Mouse (Mus musculus) intestine, embryonic 14.5 days (tissue): ENCODE results near the gene Gmppa. TPM values are rescaled to one million over a fixed set of nuclear protein-coding genes. Genes with fewer than 3 reads are reported as not detected.
A peak's percentile ranks its signal among the peaks of the same experiment; 100 is the strongest.

Source experiments
- ATAC-seq: fragments of 200-750 bp; cut with Nextera tagmentation; replicated peaks from 2 replicates; pipeline ENCODE4 v1.8.0; 2017; ENCODE audit warnings: low read depth, moderate number of reproducible peaks, moderate TSS enrichment, moderate library complexity; ENCODE audit not compliant: low FRiP score, low TSS enrichment
- DNase-seq: peaks from one replicate; pipeline ENCODE4 v3.0.0-alpha.2; 2018; ENCODE audit warnings: low spot score
- H3K27ac ChIP-seq: fragments of 300-500 bp; sonication (generic); 2 replicates; pipeline ENCODE4 v1.5.1; 2014; ENCODE audit warnings: low read depth, mild to moderate bottlenecking, control low read depth
- H3K27me3 ChIP-seq: fragments of 300-500 bp; sonication (generic); replicated peaks from 2 replicates; pipeline ENCODE4 v1.6.1; 2014; ENCODE audit warnings: low read length, control low read depth; ENCODE audit not compliant: control insufficient read depth, insufficient read depth
- H3K36me3 ChIP-seq: fragments of 300-500 bp; sonication (generic); 2 replicates; pipeline ENCODE4 v1.6.1; 2014; ENCODE audit warnings: low read length, control low read depth; ENCODE audit not compliant: control insufficient read depth, insufficient read depth
- H3K4me1 ChIP-seq: fragments of 300-500 bp; sonication (generic); replicated peaks from 2 replicates; pipeline ENCODE4 v1.6.1; 2014; ENCODE audit warnings: low read length, control low read depth, mixed read lengths; ENCODE audit not compliant: control insufficient read depth, insufficient read depth
- H3K4me2 ChIP-seq: fragments of 300-500 bp; sonication (generic); 2 replicates; pipeline ENCODE4 v1.6.1; 2014; ENCODE audit warnings: low read length
- H3K4me3 ChIP-seq: fragments of 300-500 bp; sonication (generic); 2 replicates; pipeline ENCODE4 v1.5.1; 2014; ENCODE audit warnings: low read depth, low read length, control low read depth, mixed read lengths
- H3K9ac ChIP-seq: fragments of 300-500 bp; sonication (generic); 2 replicates; pipeline ENCODE4 v1.6.1; 2014; ENCODE audit warnings: mild to moderate bottlenecking, low read length
- H3K9me3 ChIP-seq: fragments of 300-500 bp; sonication (generic); 2 replicates; pipeline ENCODE4 v1.6.1; 2016; ENCODE audit warnings: low read length, control low read depth; ENCODE audit not compliant: control insufficient read depth
- WGBS: fragments of 180-500 bp; shearing (Covaris S2); extraction: QIAGEN DNeasy Blood & Tissue Kit; methylation state at CpG from one replicate; pipeline ENCODE4 v1.1.7; 2014; 5-methylcytosine and 5-hydroxymethylcytosine counted together
- polyA plus RNA-seq: library from polyadenylated mRNA; unstranded; fragments of >200 nt; fragmentation: Nextera tagmentation; extraction: Ambion mirVana; gene quantifications from 2 replicates; pipeline ENCODE4 v1.2.1, GENCODE M21; 2014

Gene Gmppa
- polyA plus RNA-seq, 1 experiment from 2014 or later = 69.4 TPM

DNA sequence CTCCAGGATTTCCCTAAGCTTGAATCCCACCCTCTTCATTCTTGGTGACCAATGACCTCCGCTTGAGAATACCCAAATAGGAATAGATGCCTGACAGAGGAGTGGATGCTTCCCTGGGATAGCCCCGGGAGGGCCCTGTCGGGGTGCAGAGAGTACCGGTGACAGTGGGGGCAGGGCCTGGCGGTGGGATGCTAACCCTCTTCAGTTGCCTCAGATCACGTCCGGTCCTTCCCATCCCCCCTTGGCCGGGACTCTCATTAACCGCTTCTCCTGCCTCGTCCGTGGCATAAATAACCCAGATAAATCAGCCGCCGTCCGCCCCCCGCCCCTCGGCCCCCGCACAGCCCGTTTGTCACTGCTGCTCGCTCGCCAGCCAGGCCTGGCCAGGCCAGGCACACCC is 10.9 kb downstream of the Gmppa start:
- ATAC-seq = no peak
- WGBS = 4% methylated on average over 20 of the region's 20 CpGs
- H3K27ac ChIP-seq = 0 out of 2 replicates have a peak overlapping the region, but pooled peaks have one; percentile 22
- H3K9me3 ChIP-seq = no peaks in the 10 kb centered on the region
- DNase-seq = no peak
- H3K4me1 ChIP-seq = peaks cover 31% of the 10 kb centered on the region
- peak overlapping the region; percentile 49 for H3K4me2 ChIP-seq
- no peak overlapping the region for H3K4me3 ChIP-seq
- no peaks in the 10 kb centered on the region for H3K36me3 ChIP-seq
- H3K27me3 ChIP-seq = peaks cover 57% of the 10 kb centered on the region
- H3K9ac ChIP-seq = no peak overlapping the region

DNA sequence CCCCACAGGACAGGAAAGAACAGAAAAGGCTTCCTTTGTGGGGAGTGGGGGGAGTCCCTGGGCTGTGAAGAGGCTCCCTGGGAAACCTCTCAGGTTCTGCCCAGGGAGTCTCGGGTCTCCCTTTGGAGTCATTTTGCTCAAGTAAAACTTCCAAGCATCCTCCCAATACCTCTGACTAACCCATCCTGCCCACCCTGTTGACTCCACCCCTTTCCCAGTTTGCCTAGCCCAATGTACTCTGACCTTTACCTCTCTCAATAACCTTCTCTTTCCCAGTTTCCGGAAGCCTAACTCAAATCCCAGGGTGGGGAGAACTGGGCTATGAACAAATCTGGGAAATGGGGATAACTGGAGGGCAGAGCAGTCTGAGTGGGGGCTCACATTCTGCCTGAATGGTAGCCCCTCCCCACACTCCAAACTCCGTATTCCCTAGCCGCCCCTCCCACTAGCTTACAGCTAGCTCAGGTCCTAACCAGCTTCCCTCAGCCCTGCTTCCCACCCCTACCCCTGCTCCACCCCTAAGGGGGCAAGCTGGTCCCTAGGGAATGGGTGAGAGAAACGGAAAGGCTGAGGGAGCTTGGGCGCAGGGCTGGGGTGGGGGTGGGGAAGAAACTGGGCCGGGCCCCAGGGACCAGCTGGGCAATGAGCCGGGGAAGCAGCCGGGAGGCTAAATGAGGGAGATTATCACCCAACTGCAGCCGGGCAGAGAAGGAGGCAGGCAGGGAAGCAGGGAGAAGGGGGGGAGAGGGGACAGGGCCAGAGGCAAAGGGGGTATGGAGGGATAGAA is 11.7 kb downstream of the Gmppa start:
- H3K27me3 ChIP-seq = peaks cover 65% of the 10 kb centered on the region
- H3K4me2 ChIP-seq = peak overlapping the region; percentile 29
- no peak overlapping the region for H3K27ac ChIP-seq
- ATAC-seq (no peak; the same call in 1 of the 2 replicates), DNase-seq (no peak)
- H3K4me3 ChIP-seq = no peak overlapping the region
- no peak overlapping the region for H3K9ac ChIP-seq
- H3K4me1 ChIP-seq = peaks cover 31% of the 10 kb centered on the region
- no peaks in the 10 kb centered on the region for H3K36me3 ChIP-seq
- 6% methylated on average over 10 of the region's 10 CpGs for WGBS
- H3K9me3 ChIP-seq = no peaks in the 10 kb centered on the region

DNA sequence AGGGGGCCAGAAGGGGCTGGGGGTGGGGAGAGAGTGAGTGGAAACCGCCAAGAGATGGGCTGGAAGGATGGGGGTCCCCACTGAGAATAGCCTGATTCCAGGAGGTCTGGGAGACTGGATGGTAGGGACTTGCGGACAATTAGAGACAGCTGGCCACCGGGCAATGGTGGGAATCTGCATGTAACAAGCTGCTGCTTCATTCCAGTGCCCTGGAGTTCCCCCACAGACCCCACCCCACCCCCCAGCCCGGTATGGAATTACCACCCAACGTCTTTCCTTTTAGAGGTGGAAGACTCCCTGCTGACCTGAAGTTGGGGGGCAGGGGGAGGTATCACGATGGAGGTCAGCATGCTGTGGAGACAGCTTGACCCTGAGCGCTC is 12.3 kb downstream of the Gmppa start:
- no peak overlapping the region for H3K4me3 ChIP-seq
- DNase-seq = no peak
- 3% methylated on average over 6 of the region's 7 CpGs for WGBS
- H3K36me3 ChIP-seq = no peaks in the 10 kb centered on the region
- H3K9ac ChIP-seq = no peak overlapping the region
- ATAC-seq = no peak
- no peak overlapping the region for H3K27ac ChIP-seq
- H3K4me2 ChIP-seq = 0 out of 2 replicates have a peak overlapping the region, but pooled peaks have one; percentile 29
- no peaks in the 10 kb centered on the region for H3K9me3 ChIP-seq
- H3K27me3 ChIP-seq = peaks cover 71% of the 10 kb centered on the region
- H3K4me1 ChIP-seq = peaks cover 31% of the 10 kb centered on the region

DNA sequence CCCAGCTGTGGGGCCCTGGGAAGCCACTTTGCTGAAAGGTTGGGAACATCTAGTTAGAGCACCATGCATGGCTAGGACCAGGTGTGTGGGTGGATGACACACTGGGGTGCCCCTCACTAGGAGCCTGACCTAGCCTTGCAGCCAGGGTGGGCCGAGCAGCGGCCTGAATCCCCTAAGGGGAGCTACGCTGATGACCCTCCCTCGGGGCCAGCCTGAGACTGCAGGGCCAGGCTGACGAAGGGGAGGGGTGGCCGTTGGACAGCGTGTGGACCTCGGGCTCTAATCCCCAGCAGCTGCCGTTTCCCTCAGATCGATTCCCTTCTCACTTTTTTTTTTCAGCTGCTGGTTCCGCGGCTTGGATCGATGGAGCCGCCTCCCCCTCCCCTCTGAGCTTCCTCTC is 13.2 kb downstream of the Gmppa start:
- Histone ChIP-seq H3K36me3 (no peaks in the 10 kb centered on the region), H3K27ac (no peak overlapping the region), H3K4me1 (peaks cover 31% of the 10 kb centered on the region), H3K9ac (no peak overlapping the region), H3K27me3 (peaks cover 72% of the 10 kb centered on the region), H3K9me3 (no peaks in the 10 kb centered on the region), H3K4me3 (no peak overlapping the region), H3K4me2 (no peak overlapping the region; the same call in 1 of the 2 replicates)
- DNase-seq = no peak
- no peak for ATAC-seq
- 5% methylated on average over 13 of the region's 14 CpGs for WGBS

- peaks cover 31% of the 10 kb centered on the region for H3K4me1 ChIP-seq
- 11% methylated on average over 8 of the region's 8 CpGs for WGBS
- H3K9ac ChIP-seq = no peak overlapping the region
- no peak overlapping the region for H3K4me3 ChIP-seq
- no peaks in the 10 kb centered on the region for H3K9me3 ChIP-seq
- no peak overlapping the region for H3K27ac ChIP-seq
- ATAC-seq = no peak
- H3K36me3 ChIP-seq = no peaks in the 10 kb centered on the region
- H3K27me3 ChIP-seq = peaks cover 75% of the 10 kb centered on the region
- H3K4me2 ChIP-seq = peak overlapping the region; percentile 45; the same call in 1 of the 2 replicates
- DNase-seq = no peak
Observed at GRCm38 (mm10) chr1:75449377-75450135, 13.8 kb downstream of the Gmppa start.

- peak within 1 kb of the TSS; percentile 11; the same call in 1 of the 2 replicates for H3K9ac ChIP-seq
- H3K4me3 ChIP-seq = peak within 1 kb of the TSS; percentile 19; the same call in 1 of the 2 replicates
- WGBS = 3% methylated on average over 35 of the region's 35 CpGs
- H3K36me3 ChIP-seq = no peaks in the 10 kb centered on the region
- H3K27ac ChIP-seq = no peak within 1 kb of the TSS
- no peak for DNase-seq
- peaks cover 79% of the 10 kb centered on the region for H3K27me3 ChIP-seq
- ATAC-seq = no peak
- peak within 1 kb of the TSS; percentile 45 for H3K4me2 ChIP-seq
- H3K9me3 ChIP-seq = no peaks in the 10 kb centered on the region
- H3K4me1 ChIP-seq = peaks cover 30% of the 10 kb centered on the region
Observed at GRCm38 (mm10) chr1:75450314-75451005, 14.7 kb downstream of the Gmppa start, which contains the start of gene Asic4. Gene Asic4, plus strand, starts transcription at chr1:75450436.

- DNase-seq (no peak), ATAC-seq (no peak)
- no peak overlapping the region for H3K9ac ChIP-seq
- H3K4me3 ChIP-seq = no peak overlapping the region
- 69% methylated on average over 5 of the region's 5 CpGs for WGBS
- no peak overlapping the region for H3K27ac ChIP-seq
- H3K27me3 ChIP-seq = peaks cover 84% of the 10 kb centered on the region
- H3K4me2 ChIP-seq = no peak overlapping the region
- H3K9me3 ChIP-seq = no peaks in the 10 kb centered on the region
- H3K36me3 ChIP-seq = no peaks in the 10 kb centered on the region
- peaks cover 17% of the 10 kb centered on the region for H3K4me1 ChIP-seq
Observed at GRCm38 (mm10) chr1:75451900-75452299, 16.2 kb downstream of the Gmppa start.

- WGBS = 74% methylated on average over 3 of the region's 3 CpGs
- DNase-seq (no peak), ATAC-seq (no peak)
- H3K9me3 ChIP-seq = no peaks in the 10 kb centered on the region
- H3K4me2 ChIP-seq = no peak overlapping the region
- H3K27me3 ChIP-seq = peaks cover 52% of the 10 kb centered on the region
- no peaks in the 10 kb centered on the region for H3K36me3 ChIP-seq
- peaks cover 20% of the 10 kb centered on the region for H3K4me1 ChIP-seq
- H3K4me3 ChIP-seq = no peak overlapping the region
- H3K27ac ChIP-seq = no peak overlapping the region
- no peak overlapping the region for H3K9ac ChIP-seq
Observed at GRCm38 (mm10) chr1:75455433-75455832, 19.7 kb downstream of the Gmppa start.
